Mouse (Mus musculus) hindbrain, embryonic 13.5 days (tissue): ENCODE data around the gene Foxb1. TPM values are rescaled to one million over a fixed set of nuclear protein-coding genes. Genes with fewer than 3 reads are reported as not detected.

Experiments used
- ATAC-seq: fragments of 200-750 bp; cut with Nextera tagmentation; 2 replicates; pipeline ENCODE4 v1.8.0; 2017; ENCODE audit warnings: moderate TSS enrichment; ENCODE audit not compliant: low FRiP score
- H3K27ac ChIP-seq: fragments of 300-500 bp; sonication (generic); 2 replicates; pipeline ENCODE4 v1.5.1; 2015; ENCODE audit warnings: inconsistent platforms, mild to moderate bottlenecking, moderate library complexity
- H3K27me3 ChIP-seq: fragments of 300-500 bp; sonication (generic); 2 replicates; pipeline ENCODE4 v1.6.1; 2015; ENCODE audit warnings: mild to moderate bottlenecking, inconsistent platforms
- H3K36me3 ChIP-seq: fragments of 300-500 bp; sonication (generic); 2 replicates; pipeline ENCODE4 v1.6.1; 2015; ENCODE audit warnings: mild to moderate bottlenecking, inconsistent platforms
- H3K4me1 ChIP-seq: fragments of 300-500 bp; sonication (generic); replicated peaks from 2 replicates; pipeline ENCODE4 v1.6.1; 2015; ENCODE audit warnings: inconsistent platforms
- H3K4me2 ChIP-seq: fragments of 300-500 bp; sonication (generic); 2 replicates; pipeline ENCODE4 v1.6.1; 2015; ENCODE audit warnings: inconsistent platforms, mild to moderate bottlenecking, moderate library complexity
- H3K4me3 ChIP-seq: fragments of 300-500 bp; sonication (generic); 2 replicates; pipeline ENCODE4 v1.5.1; 2015; ENCODE audit warnings: mild to moderate bottlenecking, inconsistent platforms
- H3K9ac ChIP-seq: fragments of 300-500 bp; sonication (generic); 2 replicates; pipeline ENCODE4 v1.6.1; 2015; ENCODE audit warnings: mild to moderate bottlenecking, inconsistent platforms
- H3K9me3 ChIP-seq: fragments of 300-500 bp; sonication (generic); 2 replicates; pipeline ENCODE4 v1.6.1; 2016; ENCODE audit warnings: inconsistent platforms
- WGBS: fragments of 180-500 bp; shearing (Covaris S2); methylation state at CpG from one replicate; pipeline ENCODE4 v1.1.7; 2015; 5-methylcytosine and 5-hydroxymethylcytosine counted together
- polyA plus RNA-seq: library from polyadenylated mRNA; unstranded; fragments of >200 nt; fragmentation: Nextera tagmentation; extraction: Ambion mirVana; gene quantifications from 2 replicates; pipeline ENCODE4 v1.2.1, GENCODE M21; 2015

Gene Foxb1
- 8.5 and 10.5 TPM in 2 replicates for polyA plus RNA-seq

GRCm38 (mm10) chr9:69760371-69761301 is at the start of gene Foxb1:
Foxb1 (minus strand) TSS chr9:69760940.
- ATAC-seq = peak; percentile 52
- Histone ChIP-seq H3K4me1 (peaks cover 57% of the 10 kb centered on the region), H3K27ac (peak within 1 kb of the TSS; percentile 65), H3K4me2 (peak within 1 kb of the TSS; percentile 52), H3K4me3 (peak within 1 kb of the TSS; percentile 40), H3K27me3 (peaks cover 95% of the 10 kb centered on the region), H3K9me3 (no peaks in the 10 kb centered on the region), H3K36me3 (no peaks in the 10 kb centered on the region), H3K9ac (peak within 1 kb of the TSS; percentile 73)
- under 1% methylated on average over 60 of the region's 60 CpGs for WGBS

- WGBS = 56% methylated on average over 7 of the region's 7 CpGs
- Histone ChIP-seq H3K27ac (no peak overlapping the region), H3K27me3 (no peaks in the 10 kb centered on the region), H3K9ac (no peak overlapping the region), H3K4me1 (no peaks in the 10 kb centered on the region), H3K9me3 (no peaks in the 10 kb centered on the region), H3K4me3 (no peak overlapping the region), H3K36me3 (no peaks in the 10 kb centered on the region), H3K4me2 (no peak overlapping the region)
- no peak for ATAC-seq
These were observed 29.8 kb upstream of the Foxb1 start for GRCm38 (mm10) chr9:69790562-69790961.

DNA sequence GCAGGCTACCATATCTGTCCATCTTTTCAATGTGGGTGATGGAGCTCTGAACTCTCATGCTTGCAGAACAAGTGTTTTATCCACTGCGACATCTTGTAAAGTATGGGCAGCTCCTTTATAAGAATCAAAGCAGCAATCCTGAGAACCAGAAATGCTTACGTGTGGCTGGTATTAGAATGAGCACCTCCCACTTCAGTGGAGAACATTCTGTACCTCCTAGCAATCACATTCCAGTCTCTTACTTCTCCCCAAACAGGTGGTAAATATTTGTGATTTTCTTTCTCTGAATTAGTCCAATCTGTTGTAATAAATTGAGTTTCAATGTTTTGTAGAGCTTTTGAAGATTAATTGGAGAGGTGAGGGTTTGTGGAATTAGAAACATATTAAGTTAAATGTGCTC is 19.3 kb upstream of the Foxb1 start:
- Histone ChIP-seq H3K9ac (no peak overlapping the region), H3K4me3 (no peak overlapping the region), H3K9me3 (no peaks in the 10 kb centered on the region), H3K27ac (no peak overlapping the region), H3K36me3 (no peaks in the 10 kb centered on the region), H3K4me1 (no peaks in the 10 kb centered on the region), H3K4me2 (no peak overlapping the region), H3K27me3 (peaks cover 33% of the 10 kb centered on the region; the same call in 1 of the 2 replicates)
- WGBS = 85% methylated on average over 2 of the region's 2 CpGs
- ATAC-seq = no peak

DNA sequence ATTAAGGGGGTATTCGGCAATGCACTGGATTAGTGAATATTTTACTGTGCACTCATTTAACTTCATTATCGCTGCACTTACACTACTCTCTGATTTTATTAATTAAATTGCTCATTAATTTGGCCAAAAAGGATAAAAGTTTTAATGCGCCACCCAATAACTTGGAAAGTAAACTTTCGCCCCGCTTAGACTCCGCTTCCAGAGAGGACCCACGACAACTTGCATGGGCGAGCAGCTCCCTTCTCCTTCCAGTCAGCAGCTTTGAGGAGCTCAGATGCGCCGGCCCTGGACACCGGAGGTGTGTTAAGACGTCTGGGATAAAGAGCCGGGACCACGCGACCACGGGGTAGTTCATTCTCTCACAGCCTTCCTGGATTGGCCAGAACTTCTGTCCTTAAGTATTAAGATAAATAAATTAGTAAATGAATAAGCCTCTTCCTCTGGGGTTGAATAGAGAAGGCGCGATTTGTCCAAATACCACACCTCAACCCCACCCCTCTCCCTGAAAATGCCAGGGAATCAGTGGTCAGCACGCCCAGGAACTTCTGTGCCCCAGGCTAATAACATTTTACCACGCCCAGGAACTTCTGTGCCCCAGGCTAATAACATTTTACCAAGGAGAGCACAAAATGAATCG is 9.3 kb upstream of the Foxb1 start:
- Histone ChIP-seq H3K36me3 (no peaks in the 10 kb centered on the region), H3K4me3 (no peak overlapping the region), H3K4me2 (no peak overlapping the region), H3K9ac (no peak overlapping the region), H3K4me1 (peaks cover 27% of the 10 kb centered on the region), H3K9me3 (no peaks in the 10 kb centered on the region), H3K27me3 (peaks cover 90% of the 10 kb centered on the region), H3K27ac (no peak overlapping the region)
- WGBS = 11% methylated on average over 21 of the region's 21 CpGs
- ATAC-seq = no peak

- Histone ChIP-seq H3K4me3 (peak overlapping the region; percentile 22; the same call in 1 of the 2 replicates), H3K9me3 (no peaks in the 10 kb centered on the region), H3K4me2 (peak overlapping the region; percentile 34), H3K4me1 (peaks cover 32% of the 10 kb centered on the region), H3K27ac (no peak overlapping the region), H3K36me3 (no peaks in the 10 kb centered on the region), H3K27me3 (peaks cover 92% of the 10 kb centered on the region), H3K9ac (no peak overlapping the region)
- WGBS = under 1% methylated on average over 36 of the region's 36 CpGs
- peak; percentile 29; the same call in 1 of the 2 replicates for ATAC-seq
These were observed 8.6 kb upstream of the Foxb1 start for GRCm38 (mm10) chr9:69769091-69769948.

GRCm38 (mm10) chr9:69768136-69768875 is 7.6 kb upstream of the Foxb1 start:
- ATAC-seq = no peak
- Histone ChIP-seq H3K4me1 (peaks cover 41% of the 10 kb centered on the region), H3K27ac (no peak overlapping the region), H3K4me2 (peak overlapping the region; percentile 35), H3K4me3 (peak overlapping the region; percentile 22; the same call in 1 of the 2 replicates), H3K9me3 (no peaks in the 10 kb centered on the region), H3K36me3 (no peaks in the 10 kb centered on the region), H3K27me3 (peaks cover 93% of the 10 kb centered on the region), H3K9ac (no peak overlapping the region)
- WGBS = 1% methylated on average over 28 of the region's 28 CpGs

DNA sequence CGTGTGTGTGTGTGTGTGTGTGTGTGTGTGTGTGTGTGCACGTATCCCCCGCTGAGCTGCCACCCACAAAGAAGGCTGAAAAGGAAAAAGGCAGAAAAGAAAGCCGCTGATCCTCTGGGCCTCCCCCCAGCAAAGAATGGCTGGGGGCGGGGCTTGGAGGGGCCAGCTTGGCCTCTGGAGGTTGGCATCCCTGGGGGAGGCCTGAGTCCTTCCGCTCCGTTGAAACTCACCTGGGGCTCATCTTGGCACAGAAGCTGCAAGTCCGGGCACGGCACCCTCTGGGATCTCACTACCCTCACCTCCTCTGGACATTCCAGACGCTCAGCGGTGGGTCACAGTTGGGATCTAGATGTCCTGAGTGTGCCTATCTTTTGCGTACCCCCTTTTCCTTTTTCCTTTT is 6.7 kb upstream of the Foxb1 start:
- WGBS = 0% methylated on average over 9 of the region's 12 CpGs
- Histone ChIP-seq H3K9ac (no peak overlapping the region), H3K4me1 (peaks cover 47% of the 10 kb centered on the region), H3K9me3 (no peaks in the 10 kb centered on the region), H3K27me3 (peaks cover 97% of the 10 kb centered on the region), H3K27ac (no peak overlapping the region), H3K4me2 (peak overlapping the region; percentile 25), H3K4me3 (0 out of 2 replicates have a peak overlapping the region, but pooled peaks have one; percentile 9), H3K36me3 (no peaks in the 10 kb centered on the region)
- ATAC-seq = no peak

- under 1% methylated on average over 4 of the region's 4 CpGs for WGBS
- no peak for ATAC-seq
- no peak overlapping the region for H3K27ac ChIP-seq
- H3K4me1 ChIP-seq = peaks cover 48% of the 10 kb centered on the region
- H3K27me3 ChIP-seq = peaks cover 97% of the 10 kb centered on the region
- H3K9ac ChIP-seq = no peak overlapping the region
- no peaks in the 10 kb centered on the region for H3K9me3 ChIP-seq
- H3K4me3 ChIP-seq = no peak overlapping the region
- H3K4me2 ChIP-seq = no peak overlapping the region
- H3K36me3 ChIP-seq = no peaks in the 10 kb centered on the region
These were observed 6.2 kb upstream of the Foxb1 start for GRCm38 (mm10) chr9:69766936-69767335.

- H3K4me1 ChIP-seq = peaks cover 48% of the 10 kb centered on the region
- no peaks in the 10 kb centered on the region for H3K9me3 ChIP-seq
- no peak for ATAC-seq
- no peak overlapping the region for H3K4me3 ChIP-seq
- H3K36me3 ChIP-seq = no peaks in the 10 kb centered on the region
- H3K27me3 ChIP-seq = peaks cover 97% of the 10 kb centered on the region
- H3K9ac ChIP-seq = no peak overlapping the region
- H3K4me2 ChIP-seq = peak overlapping the region; percentile 52; the same call in 1 of the 2 replicates
- WGBS = 1% methylated on average over 8 of the region's 8 CpGs
- H3K27ac ChIP-seq = no peak overlapping the region
These were observed 5.6 kb upstream of the Foxb1 start for GRCm38 (mm10) chr9:69766301-69766700.

DNA sequence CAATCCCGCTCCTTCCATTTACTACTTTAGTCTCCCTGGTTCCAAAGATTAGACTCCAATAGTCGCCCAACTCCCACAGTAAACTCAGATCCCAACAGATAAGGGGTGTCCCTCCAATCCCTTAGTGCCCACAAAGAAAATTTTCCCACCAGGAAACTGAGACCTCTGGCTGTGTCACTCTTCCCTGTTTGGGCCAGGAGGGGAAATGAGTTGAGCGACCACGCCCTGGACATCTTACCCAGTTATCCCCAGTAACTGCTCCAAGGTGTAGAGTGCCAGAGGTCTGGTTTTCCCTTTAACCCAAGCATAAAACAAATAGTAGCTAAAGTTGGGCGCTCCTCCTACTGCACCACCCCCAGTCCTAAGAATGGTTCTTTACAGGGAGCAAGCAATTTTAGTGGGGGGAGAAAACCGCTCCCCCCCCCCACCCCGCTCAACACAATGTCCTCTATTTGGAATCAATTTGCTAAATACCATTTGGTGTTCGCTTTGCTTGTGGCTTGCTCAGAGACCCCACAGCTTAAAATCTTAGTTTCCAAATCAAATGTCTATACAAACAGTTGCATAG is 4.8 kb upstream of the Foxb1 start:
- ATAC-seq = no peak
- H3K36me3 ChIP-seq = no peaks in the 10 kb centered on the region
- H3K4me3 ChIP-seq = no peak overlapping the region
- 3% methylated on average over 8 of the region's 8 CpGs for WGBS
- H3K27me3 ChIP-seq = peaks cover 97% of the 10 kb centered on the region
- H3K4me2 ChIP-seq = peak overlapping the region; percentile 52
- no peak overlapping the region for H3K9ac ChIP-seq
- peaks cover 55% of the 10 kb centered on the region for H3K4me1 ChIP-seq
- H3K27ac ChIP-seq = no peak overlapping the region
- H3K9me3 ChIP-seq = no peaks in the 10 kb centered on the region
